Mouse (Mus musculus) midbrain, embryonic 13.5 days (tissue): ENCODE measurements around the gene Zfp655. TPM values are rescaled to one million over a fixed set of nuclear protein-coding genes. Genes with fewer than 3 reads are reported as not detected.

ENCODE experiments used
- polyA plus RNA-seq: library from polyadenylated mRNA; unstranded; fragments of >200 nt; fragmentation: Nextera tagmentation; extraction: Ambion mirVana; gene quantifications from 2 replicates; pipeline ENCODE4 v1.2.1, GENCODE M21; 2015

The Zfp655 gene
- polyA plus RNA-seq, 1 experiment from 2014 or later: 38.7 TPM

Other genes with a start within 250 kb of the Zfp655 start
- gene Gm4871, start 199.0 kb upstream of the Zfp655 start, polyA plus RNA-seq: not detected in 2 replicates
- not detected in 2 replicates for gene 1700018F24Rik, start 188.7 kb upstream of the Zfp655 start, polyA plus RNA-seq
- gene Arpc1a, start 147.9 kb upstream of the Zfp655 start, polyA plus RNA-seq: 250 and 259 TPM in 2 replicates
- gene Kpna7, start 147.7 kb upstream of the Zfp655 start, polyA plus RNA-seq: not detected in 2 replicates
- gene Arpc1b, start 117.5 kb upstream of the Zfp655 start, polyA plus RNA-seq: 51.3 and 64.1 TPM in 2 replicates
- 131 TPM in 2 replicates for gene Pdap1, start 91.5 kb upstream of the Zfp655 start, polyA plus RNA-seq
- gene Bud31, start 91.4 kb upstream of the Zfp655 start, polyA plus RNA-seq: 228 and 231 TPM in 2 replicates
- 22.1 and 22.8 TPM in 2 replicates for gene Ptcd1, start 64.6 kb upstream of the Zfp655 start, polyA plus RNA-seq
- gene Cpsf4, start 64.5 kb upstream of the Zfp655 start, polyA plus RNA-seq: 57.2 and 58.9 TPM in 2 replicates
- 677 and 698 TPM in 2 replicates for gene Atp5j2, start 39.7 kb upstream of the Zfp655 start, polyA plus RNA-seq
- gene Zkscan14, start 29.8 kb upstream of the Zfp655 start, polyA plus RNA-seq: 13.8 and 15.0 TPM in 2 replicates
- gene Zkscan5, start 27.2 kb upstream of the Zfp655 start, polyA plus RNA-seq: 18.9 and 19.7 TPM in 2 replicates
- gene Zscan25, start 48.8 kb downstream of the Zfp655 start, polyA plus RNA-seq: 0.95 and 1.00 TPM in 2 replicates
- not detected in 2 replicates for gene Cyp3a57, start 113.6 kb downstream of the Zfp655 start, polyA plus RNA-seq
- not detected in 2 replicates for gene Cyp3a16, start 238.0 kb downstream of the Zfp655 start, polyA plus RNA-seq